Mouse (Mus musculus) embryonic fibroblast, embryonic 13.5 days (primary cell): Measurements from ENCODE around the gene Gramd1b.

Experiments used
- CTCF ChIP-seq: IDR thresholded peaks from 2 replicates; pipeline ENCODE4 v1.5.1; 2011; ENCODE audit warnings: mild to moderate bottlenecking, control low read depth, low read length, moderate library complexity, borderline replicate concordance; ENCODE audit not compliant: insufficient read depth
- POLR2A ChIP-seq: IDR thresholded peaks from 2 replicates; pipeline ENCODE4 v1.6.1; 2011; ENCODE audit warnings: low read depth, mild to moderate bottlenecking, control low read depth, low read length, moderate library complexity

DNA sequence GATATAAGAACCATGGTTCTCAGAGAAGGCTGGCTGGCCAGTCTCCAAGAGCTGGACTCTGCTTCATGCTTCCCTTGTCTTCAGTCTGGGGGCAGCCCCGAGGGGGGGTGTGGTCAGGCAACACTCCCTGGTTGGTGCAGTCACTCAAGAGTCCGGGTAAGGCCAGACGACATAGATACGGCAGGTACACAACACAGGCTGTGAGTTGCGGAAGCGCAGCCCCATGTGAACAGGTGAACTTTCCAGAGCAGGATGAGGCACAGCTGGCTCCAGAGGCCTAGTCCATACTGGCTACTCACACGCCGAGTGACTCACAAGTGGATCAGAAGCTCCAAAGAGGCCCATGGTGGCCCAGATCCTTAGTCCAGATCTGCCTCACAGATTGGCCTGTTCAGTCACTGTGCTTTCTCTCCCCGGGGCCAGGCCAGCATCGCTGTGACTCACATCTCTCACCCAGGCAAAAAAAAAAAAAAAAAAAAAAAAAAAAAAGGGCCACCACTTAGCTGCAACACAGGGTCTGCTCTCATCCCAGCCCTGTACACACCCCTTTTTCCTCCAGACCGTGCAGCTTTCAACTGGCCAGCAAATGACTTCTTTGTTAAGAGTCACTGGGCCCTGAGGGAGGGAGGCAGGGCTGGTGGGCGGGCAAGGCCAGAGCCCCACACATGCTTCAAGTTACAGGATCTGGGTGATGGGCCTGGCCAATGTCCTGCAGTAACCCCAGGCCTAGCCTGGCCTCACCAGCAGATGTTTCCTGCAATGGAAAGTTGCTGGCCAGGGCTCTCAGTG lies 210.1 kb downstream of the Gramd1b start:
- TF ChIP-seq POLR2A (no peak; the same call in 1 of the 2 replicates), CTCF (no peak)
